Mouse (Mus musculus) T-helper 17 cell (primary cell): Measurements from ENCODE around the gene Gm4846.
"Not testable (repeated sequence)": the region's sequence is repeated elsewhere in the genome, so short reads cannot be mapped to it uniquely, and the experiment has no call there.

Experiments used
- in situ Hi-C, 2 experiments: fragments of 300-600 bp; cut with MboI, MseI; formaldehyde crosslinking; loops; 1 replicate in 1 of 2; 2 replicates in 1 of 2; pipeline ENCODE4 v1.15.1; 2025; ENCODE audit warnings: high pct_unique_total_duplicates in 2 of 2

The Gm4846 gene

GRCm38 (mm10) chr1:166497488-166497887, at the start of gene Gm4846:
Gene Gm4846, minus strand, starts transcription at chr1:166497588.
- in situ Hi-C loops = not testable (repeated sequence)

GRCm38 (mm10) chr1:166531521-166531920, 34.1 kb upstream of the Gm4846 start:
- in situ Hi-C loops = not testable (repeated sequence)

GRCm38 (mm10) chr1:166524709-166525108, 27.3 kb upstream of the Gm4846 start:
- in situ Hi-C loops = not testable (repeated sequence)

GRCm38 (mm10) chr1:166519626-166520025, 22.2 kb upstream of the Gm4846 start:
- in situ Hi-C loops = not testable (repeated sequence)

GRCm38 (mm10) chr1:166516556-166516955, 19.2 kb upstream of the Gm4846 start:
- in situ Hi-C loops = no loop called here

- in situ Hi-C loops = not testable (repeated sequence)
Observed at GRCm38 (mm10) chr1:166504206-166504605, 6.8 kb upstream of the Gm4846 start.

- in situ Hi-C loops = no loop called here
Observed at GRCm38 (mm10) chr1:166479503-166479902, 17.9 kb downstream of the Gm4846 start.

- in situ Hi-C loops = no loop called here
Observed at GRCm38 (mm10) chr1:166467172-166467571, 30.2 kb downstream of the Gm4846 start.

GRCm38 (mm10) chr1:166462544-166462943, 34.8 kb downstream of the Gm4846 start:
- in situ Hi-C loops = no loop called here

- in situ Hi-C loops = loop anchor here in 1 of 2 experiments (25.0 kb wide), 1 partner anchor 770 kb away; no protein-coding TSS in a partner anchor
Observed at GRCm38 (mm10) chr1:166441992-166442391, 55.4 kb downstream of the Gm4846 start.

- in situ Hi-C loops = loop anchor here in 1 of 2 experiments (25.0 kb wide), 1 partner anchor 773 kb away; no protein-coding TSS in a partner anchor
Observed at GRCm38 (mm10) chr1:166439426-166439825, 58.0 kb downstream of the Gm4846 start.
